Mouse (Mus musculus): ENCODE data around the gene Dyrk1a. TPM values are rescaled to one million over a fixed set of nuclear protein-coding genes. Genes with fewer than 3 reads are reported as not detected.

Gene Dyrk1a
- total RNA-seq (2021) = 10 to 100 TPM; 89.7 to 94.6 TPM
- long read RNA-seq, experiment 1, full-length matches to known transcripts = 11 of 34 reads
- long read RNA-seq, experiment 1, partial matches to known transcripts = 1 of 34 reads
- long read RNA-seq, experiment 1, other reads (novel, unspliced or antisense) = 22 of 34 reads
- long read RNA-seq, experiment 2, full-length matches to known transcripts = 7 of 20 reads
- long read RNA-seq, experiment 2, partial matches to known transcripts = 0 of 20 reads
- long read RNA-seq, experiment 2, other reads (novel, unspliced or antisense) = 13 of 20 reads

DNA sequence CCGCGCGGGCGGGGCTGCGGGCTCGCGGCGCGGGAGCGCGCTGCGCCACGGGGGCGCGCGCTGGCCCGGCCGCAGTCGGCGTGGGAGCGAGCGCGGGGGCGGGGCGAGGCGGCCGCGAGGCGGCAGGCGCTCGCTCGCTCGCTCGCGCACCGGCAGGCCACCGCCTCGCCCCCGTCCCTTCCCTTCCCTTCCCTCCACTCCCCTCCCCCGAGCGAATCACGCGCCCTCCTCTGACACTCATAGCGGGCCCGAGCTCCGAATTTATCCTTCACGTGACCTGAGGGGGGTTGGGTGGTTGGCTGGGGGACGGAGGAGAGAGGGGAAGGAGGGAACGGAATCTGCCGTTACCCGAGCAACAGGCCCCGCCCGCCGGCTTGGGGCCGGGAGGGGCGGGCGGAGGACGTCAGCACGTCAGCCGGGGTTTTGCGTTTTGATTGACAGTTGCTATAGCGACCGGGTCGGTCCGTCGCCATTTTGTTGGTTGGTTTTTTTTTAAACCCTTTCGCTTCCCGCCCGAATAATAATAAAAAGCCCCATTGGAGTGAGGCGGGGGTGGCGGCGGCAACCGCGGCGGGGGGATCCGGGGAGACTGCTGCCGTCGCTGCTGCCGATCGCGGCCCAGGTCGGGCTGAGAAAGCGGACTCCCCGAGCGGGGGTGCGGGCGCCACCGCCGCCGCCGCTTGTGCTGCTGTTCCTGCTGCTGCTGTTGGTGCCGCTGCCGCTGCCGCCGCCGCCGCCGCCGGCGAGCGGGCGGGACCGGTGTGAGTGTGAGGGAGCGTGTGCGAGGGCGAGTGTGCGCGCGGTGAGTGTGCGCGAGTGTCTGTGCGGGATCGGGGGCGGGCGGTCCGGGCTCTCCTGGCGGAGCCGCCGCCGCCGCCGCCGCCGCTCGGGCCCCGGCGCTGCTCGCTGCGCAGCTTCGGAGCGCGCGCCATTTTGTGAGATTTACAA lies at the start of gene Dyrk1a:
Dyrk1a (plus strand) TSS at position 782 of the 948 bp plus-strand sequence.
- Histone ChIP-seq H3K4me3 (peak within 1 kb of the TSS; percentile 89), H3K27ac (peak within 1 kb of the TSS; percentile 99)
- peak; percentile 97 to 98 for DNase-seq (ENCODE audit: extremely low spot score in 1 of 2, low spot score in 2 of 2)
- TF ChIP-seq CTCF (IDR thresholded peaks at IDR 0.05) = no peak
- intact Hi-C loops (cut with DNase I) = loop anchor here (1.0 to 5.0 kb wide), 5 partner anchors 31 to 257 kb away; partner anchors contain the start of genes Hlcs, Ttc3 and Vps26c

- intact Hi-C loops (cut with DNase I) = no loop called here
Observed at GRCm38 (mm10) chr16:94523594-94524377, 46.0 kb upstream of the Dyrk1a start.

DNA sequence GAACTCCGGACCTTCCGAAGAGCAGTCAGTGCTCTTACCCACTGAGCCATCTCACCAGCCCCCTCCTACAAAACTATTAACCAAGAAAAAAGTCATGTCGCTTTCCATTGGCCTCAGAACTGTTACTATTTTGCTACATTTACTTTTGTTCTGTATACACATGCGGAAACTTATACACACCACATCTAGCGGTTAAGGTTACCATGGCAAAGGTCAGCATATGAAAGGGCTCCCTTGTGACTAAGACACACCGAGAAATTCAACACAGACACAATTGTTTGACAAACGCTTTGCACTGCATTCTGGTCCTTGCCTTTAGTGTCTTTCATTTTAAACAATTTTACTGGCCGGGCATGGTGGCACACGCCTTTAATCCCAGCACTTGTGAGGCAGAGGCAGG lies 45.1 kb upstream of the Dyrk1a start:
- no peak for TF ChIP-seq CTCF (IDR thresholded peaks at IDR 0.05)
- DNase-seq (ENCODE audit: extremely low spot score in 1 of 2, low spot score in 2 of 2) = no peak
- Histone ChIP-seq H3K27ac (no peak overlapping the region), H3K4me3 (no peak overlapping the region)
- intact Hi-C loops (cut with DNase I) = loop anchor here (5.0 kb wide), 1 partner anchor 93 kb away; no protein-coding TSS in a partner anchor

More at GRCm38 (mm10) chr16:94523594-94524377, 46.0 kb upstream of the Dyrk1a start:
- Histone ChIP-seq H3K27ac (no peak overlapping the region), H3K4me3 (no peak overlapping the region)
- no peak for DNase-seq (ENCODE audit: extremely low spot score in 1 of 2, low spot score in 2 of 2)
- no peak for TF ChIP-seq CTCF (IDR thresholded peaks at IDR 0.05)

DNA sequence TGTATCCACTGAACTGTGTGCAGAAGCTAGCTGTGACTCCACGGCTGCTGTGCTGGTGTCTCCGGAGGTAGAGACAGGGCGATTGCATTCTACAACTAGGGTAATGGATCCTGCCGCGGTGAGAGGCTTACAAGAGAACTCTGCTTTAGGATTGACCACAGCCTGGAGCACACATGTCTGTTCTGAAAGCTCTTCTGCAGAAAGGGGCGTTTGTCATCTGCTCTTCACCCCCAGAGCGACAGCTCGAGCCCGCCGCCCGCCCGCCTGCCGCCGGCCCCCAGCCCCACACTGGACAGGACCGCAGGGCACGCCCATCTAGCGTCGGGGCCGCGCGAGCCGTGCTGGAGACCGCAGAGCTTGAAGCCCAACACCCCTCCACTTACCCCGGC lies 43.9 kb upstream of the Dyrk1a start:
- DNase-seq (ENCODE audit: extremely low spot score in 1 of 2, low spot score in 2 of 2) = no peak
- no peak for TF ChIP-seq CTCF (IDR thresholded peaks at IDR 0.05)
- peak overlapping the region; percentile 97 for H3K27ac ChIP-seq
- intact Hi-C loops (cut with DNase I) = loop anchor here (1.0 to 5.0 kb wide), 4 partner anchors 43 to 198 kb away; no protein-coding TSS in a partner anchor
- H3K4me3 ChIP-seq = peak overlapping the region; percentile 97

- DNase-seq (ENCODE audit: extremely low spot score in 1 of 2, low spot score in 2 of 2) = peak; percentile 96 to 97
- no peak for TF ChIP-seq CTCF (IDR thresholded peaks at IDR 0.05)
- intact Hi-C loops (cut with DNase I) = loop anchor here (1.0 to 5.0 kb wide), 4 partner anchors 43 to 198 kb away; no protein-coding TSS in a partner anchor
- Histone ChIP-seq H3K4me3 (peak within 1 kb of the TSS; percentile 97), H3K27ac (peak within 1 kb of the TSS; percentile 97)
Observed at GRCm38 (mm10) chr16:94526344-94527151, 43.3 kb upstream of the Dyrk1a start, which contains the start of gene Vps26c. Vps26c (minus strand) TSS chr16:94526830.

GRCm38 (mm10) chr16:94527152-94527534 lies 42.7 kb upstream of the Dyrk1a start:
- H3K4me3 ChIP-seq = peak overlapping the region; percentile 97
- intact Hi-C loops (cut with DNase I) = loop anchor here (5.0 kb wide), 1 partner anchor 90 kb away; no protein-coding TSS in a partner anchor
- no peak for TF ChIP-seq CTCF (IDR thresholded peaks at IDR 0.05)
- DNase-seq (ENCODE audit: extremely low spot score in 1 of 2, low spot score in 2 of 2) = no peak
- H3K27ac ChIP-seq = peak overlapping the region; percentile 97

DNA sequence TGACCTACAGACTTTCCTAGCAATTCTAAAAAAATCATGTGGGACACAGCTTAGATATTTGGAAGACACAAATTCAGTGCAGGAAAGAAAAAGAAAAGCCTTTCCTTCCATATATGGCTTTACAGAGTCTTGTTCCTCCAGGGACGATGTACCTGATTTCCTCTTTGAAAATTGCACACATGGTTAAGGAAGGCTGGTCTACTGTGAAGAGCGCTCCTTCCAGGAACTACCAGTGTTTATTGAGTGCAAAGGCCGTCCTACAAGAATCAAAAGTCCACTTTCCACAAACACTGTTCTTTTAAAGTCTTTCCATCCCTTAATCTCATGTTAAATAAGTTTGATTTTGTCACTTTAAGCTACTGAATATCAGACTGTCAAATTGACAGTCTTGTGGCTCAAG lies 42.3 kb upstream of the Dyrk1a start:
- H3K4me3 ChIP-seq = peak overlapping the region; percentile 97
- peak overlapping the region; percentile 97 for H3K27ac ChIP-seq
- no peak for TF ChIP-seq CTCF (IDR thresholded peaks at IDR 0.05)
- intact Hi-C loops (cut with DNase I) = loop anchor here (5.0 kb wide), 1 partner anchor 90 kb away; no protein-coding TSS in a partner anchor
- no peak for DNase-seq (ENCODE audit: extremely low spot score in 1 of 2, low spot score in 2 of 2)

- Histone ChIP-seq H3K4me3 (no peak overlapping the region), H3K27ac (no peak overlapping the region)
- intact Hi-C loops (cut with DNase I) = no loop called here
- no peak for TF ChIP-seq CTCF (IDR thresholded peaks at IDR 0.05)
- DNase-seq (ENCODE audit: extremely low spot score in 1 of 2, low spot score in 2 of 2) = no peak
Observed at GRCm38 (mm10) chr16:94531268-94531667, 38.5 kb upstream of the Dyrk1a start.

GRCm38 (mm10) chr16:94533679-94534078 lies 36.1 kb upstream of the Dyrk1a start:
- DNase-seq (ENCODE audit: extremely low spot score in 1 of 2, low spot score in 2 of 2) = no peak
- no peak overlapping the region for H3K27ac ChIP-seq

DNA sequence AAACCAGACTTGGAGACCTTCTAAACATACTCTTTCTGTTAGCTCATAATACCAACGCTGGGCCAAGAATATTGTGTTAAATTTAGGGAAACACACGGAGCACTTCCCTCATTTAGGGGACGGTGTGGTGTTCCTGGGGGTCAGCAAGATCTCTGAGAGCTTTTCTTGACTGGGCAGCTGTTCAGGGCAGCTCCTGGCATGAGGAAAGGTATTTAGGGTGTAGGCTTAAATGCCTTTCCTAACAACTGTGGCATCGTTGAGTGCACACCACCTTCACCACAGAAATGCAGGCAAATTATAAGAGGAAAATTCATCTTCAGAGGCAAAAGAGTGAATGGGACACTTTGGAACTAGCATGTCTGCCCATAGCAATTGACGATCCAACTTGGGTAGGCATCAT lies 34.1 kb upstream of the Dyrk1a start:
- DNase-seq (ENCODE audit: extremely low spot score in 1 of 2, low spot score in 2 of 2) = no peak
- TF ChIP-seq CTCF (IDR thresholded peaks at IDR 0.05) = no peak
- Histone ChIP-seq H3K4me3 (no peak overlapping the region), H3K27ac (no peak overlapping the region)
- intact Hi-C loops (cut with DNase I) = no loop called here

More at GRCm38 (mm10) chr16:94533679-94534078, 36.1 kb upstream of the Dyrk1a start:
- no peak overlapping the region for H3K4me3 ChIP-seq
- no peak for TF ChIP-seq CTCF (IDR thresholded peaks at IDR 0.05)
- intact Hi-C loops (cut with DNase I) = no loop called here

All from left cerebral cortex, adult 2 months (tissue).